Mouse (Mus musculus): Measurements from ENCODE around the gene Zfp809.

DNA sequence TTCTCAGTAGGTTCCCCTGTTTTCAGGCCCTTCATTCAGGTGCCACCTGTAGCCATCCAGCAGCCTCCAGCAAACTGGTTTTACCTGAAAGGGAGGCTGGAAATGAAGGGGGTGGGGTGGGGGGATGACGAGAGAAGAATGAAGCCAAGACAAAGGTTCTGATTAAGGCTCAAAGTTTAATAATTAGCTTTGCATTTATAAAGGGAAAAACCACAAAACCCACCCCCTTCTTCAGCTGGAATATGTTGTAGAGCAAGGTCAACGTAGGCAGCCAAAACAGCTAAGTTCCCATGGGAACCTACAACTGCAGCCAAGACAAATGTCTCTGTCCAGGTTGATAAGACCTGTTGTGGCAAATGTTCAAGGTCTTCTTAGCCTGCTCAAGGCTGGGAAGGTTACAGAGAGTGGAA lies 11.7 kb upstream of the Zfp809 start:
- TF ChIP-seq POLR2A (IDR thresholded peaks at IDR 0.05; ENCODE audit: borderline replicate concordance, insufficient read depth, low read length) (no peak), CTCF (IDR thresholded peaks at IDR 0.05; ENCODE audit: borderline replicate concordance, insufficient read depth, low read depth, low read length) (no peak)
